Mouse (Mus musculus) limb, embryonic 13.5 days (tissue): ENCODE results near the gene Rtp3. TPM values are rescaled to one million over a fixed set of nuclear protein-coding genes. Genes with fewer than 3 reads are reported as not detected.

ENCODE experiments used
- ATAC-seq: fragments of 200-750 bp; cut with Nextera tagmentation; 2 replicates; pipeline ENCODE4 v1.8.0; 2017; ENCODE audit warnings: low read depth, moderate number of reproducible peaks, moderate TSS enrichment; ENCODE audit not compliant: low FRiP score
- H3K27ac ChIP-seq: fragments of 300-500 bp; sonication (generic); 2 replicates; pipeline ENCODE4 v1.5.1; 2015; ENCODE audit warnings: inconsistent platforms, mild to moderate bottlenecking, moderate library complexity
- H3K27me3 ChIP-seq: fragments of 300-500 bp; sonication (generic); 2 replicates; pipeline ENCODE4 v1.6.1; 2015; ENCODE audit warnings: mild to moderate bottlenecking, inconsistent platforms
- H3K36me3 ChIP-seq: fragments of 300-500 bp; sonication (generic); 2 replicates; pipeline ENCODE4 v1.6.1; 2015; ENCODE audit warnings: inconsistent platforms, mild to moderate bottlenecking, moderate library complexity
- H3K4me1 ChIP-seq: fragments of 300-500 bp; sonication (generic); 2 replicates; pipeline ENCODE4 v1.6.1; 2015; ENCODE audit warnings: inconsistent platforms
- H3K4me2 ChIP-seq: fragments of 300-500 bp; sonication (generic); replicated peaks from 2 replicates; pipeline ENCODE4 v1.6.1; 2015; ENCODE audit warnings: inconsistent platforms, mild to moderate bottlenecking, moderate library complexity
- H3K4me3 ChIP-seq: fragments of 300-500 bp; sonication (generic); 2 replicates; pipeline ENCODE4 v1.5.1; 2015; ENCODE audit warnings: moderate library complexity, mild to moderate bottlenecking, inconsistent platforms
- H3K9ac ChIP-seq: fragments of 300-500 bp; sonication (generic); 2 replicates; pipeline ENCODE4 v1.6.1; 2015; ENCODE audit warnings: mild to moderate bottlenecking, inconsistent platforms
- H3K9me3 ChIP-seq: fragments of 300-500 bp; sonication (generic); 2 replicates; pipeline ENCODE4 v1.6.1; 2016; ENCODE audit warnings: inconsistent platforms
- whole genome bisulfite sequencing: fragments of 180-500 bp; shearing (Covaris S2); methylation state at CpG from one replicate; pipeline ENCODE4 v1.1.7; 2015; 5-methylcytosine and 5-hydroxymethylcytosine counted together
- polyA plus RNA-seq: library from polyadenylated mRNA; unstranded; fragments of >200 nt; fragmentation: Nextera tagmentation; extraction: Ambion mirVana; gene quantifications from 2 replicates; pipeline ENCODE4 v1.2.1, GENCODE M21; 2015

The Rtp3 gene
- not detected in 2 replicates for polyA plus RNA-seq

- WGBS = 54% methylated on average over 6 of the region's 6 CpGs
- no peaks in the 10 kb centered on the region for H3K36me3 ChIP-seq
These were observed at the start of gene Rtp3 for GRCm38 (mm10) chr9:110990204-110990603. TSS of gene Rtp3 (minus strand) at chr9:110990583.

GRCm38 (mm10) chr9:111039966-111040365, 49.6 kb upstream of the Rtp3 start:
- Histone ChIP-seq H3K27ac (no peak overlapping the region), H3K4me3 (no peak overlapping the region), H3K9me3 (no peaks in the 10 kb centered on the region), H3K36me3 (no peaks in the 10 kb centered on the region), H3K4me1 (no peaks in the 10 kb centered on the region), H3K4me2 (no peak overlapping the region), H3K9ac (no peak overlapping the region), H3K27me3 (no peaks in the 10 kb centered on the region)
- WGBS = 86% methylated on average over 4 of the region's 4 CpGs
- no peak for ATAC-seq

More at GRCm38 (mm10) chr9:110990204-110990603, at the start of gene Rtp3:
- no peak for ATAC-seq
- H3K4me1 ChIP-seq = no peaks in the 10 kb centered on the region
- H3K27ac ChIP-seq = no peak within 1 kb of the TSS
- H3K27me3 ChIP-seq = no peaks in the 10 kb centered on the region
- H3K4me2 ChIP-seq = no peak within 1 kb of the TSS
- no peaks in the 10 kb centered on the region for H3K9me3 ChIP-seq
- no peak within 1 kb of the TSS for H3K4me3 ChIP-seq
- no peak within 1 kb of the TSS for H3K9ac ChIP-seq

- no peak overlapping the region for H3K9ac ChIP-seq
- no peak for ATAC-seq
- H3K4me2 ChIP-seq = no peak overlapping the region
- 85% methylated on average over 4 of the region's 4 CpGs for WGBS
- no peaks in the 10 kb centered on the region for H3K9me3 ChIP-seq
- H3K4me3 ChIP-seq = no peak overlapping the region
- H3K27me3 ChIP-seq = no peaks in the 10 kb centered on the region
- no peak overlapping the region for H3K27ac ChIP-seq
- no peaks in the 10 kb centered on the region for H3K36me3 ChIP-seq
- no peaks in the 10 kb centered on the region for H3K4me1 ChIP-seq
These were observed 43.3 kb upstream of the Rtp3 start for GRCm38 (mm10) chr9:111033717-111034116.

GRCm38 (mm10) chr9:111026791-111027190, 36.4 kb upstream of the Rtp3 start:
- Histone ChIP-seq H3K4me2 (no peak overlapping the region), H3K36me3 (no peaks in the 10 kb centered on the region), H3K9me3 (no peaks in the 10 kb centered on the region), H3K4me1 (no peaks in the 10 kb centered on the region), H3K9ac (no peak overlapping the region), H3K4me3 (no peak overlapping the region), H3K27me3 (no peaks in the 10 kb centered on the region), H3K27ac (no peak overlapping the region)
- 85% methylated on average over 10 of the region's 10 CpGs for WGBS
- ATAC-seq = no peak

GRCm38 (mm10) chr9:111019022-111019421, 28.6 kb upstream of the Rtp3 start, which contains the start of gene Ltf:
TSS of gene Ltf (plus strand) at chr9:111019271.
- no peak within 1 kb of the TSS for H3K4me3 ChIP-seq
- H3K36me3 ChIP-seq = no peaks in the 10 kb centered on the region
- H3K27ac ChIP-seq = no peak within 1 kb of the TSS
- WGBS = 83% methylated on average over 5 of the region's 5 CpGs
- H3K9me3 ChIP-seq = no peaks in the 10 kb centered on the region
- H3K9ac ChIP-seq = no peak within 1 kb of the TSS
- H3K4me2 ChIP-seq = no peak within 1 kb of the TSS
- no peaks in the 10 kb centered on the region for H3K27me3 ChIP-seq
- peaks cover 7% of the 10 kb centered on the region for H3K4me1 ChIP-seq
- no peak for ATAC-seq

- Histone ChIP-seq H3K4me3 (no peak overlapping the region), H3K27me3 (no peaks in the 10 kb centered on the region), H3K9ac (no peak overlapping the region), H3K9me3 (no peaks in the 10 kb centered on the region), H3K4me1 (peaks cover 7% of the 10 kb centered on the region), H3K36me3 (no peaks in the 10 kb centered on the region), H3K27ac (no peak overlapping the region), H3K4me2 (no peak overlapping the region)
- 84% methylated on average over 4 of the region's 4 CpGs for WGBS
- ATAC-seq = no peak
These were observed 25.3 kb upstream of the Rtp3 start for GRCm38 (mm10) chr9:111015658-111016057.

- no peaks in the 10 kb centered on the region for H3K36me3 ChIP-seq
- no peaks in the 10 kb centered on the region for H3K4me1 ChIP-seq
- H3K27ac ChIP-seq = no peak overlapping the region
- H3K4me3 ChIP-seq = no peak overlapping the region
- no peaks in the 10 kb centered on the region for H3K9me3 ChIP-seq
- H3K4me2 ChIP-seq = no peak overlapping the region
- 80% methylated on average over 3 of the region's 3 CpGs for WGBS
- no peak overlapping the region for H3K9ac ChIP-seq
- H3K27me3 ChIP-seq = no peaks in the 10 kb centered on the region
- no peak for ATAC-seq
These were observed 21.7 kb upstream of the Rtp3 start for GRCm38 (mm10) chr9:111012041-111012440.

GRCm38 (mm10) chr9:111011550-111011949, 21.2 kb upstream of the Rtp3 start:
- H3K4me2 ChIP-seq = no peak overlapping the region
- 82% methylated on average over 9 of the region's 9 CpGs for WGBS

GRCm38 (mm10) chr9:111009763-111010162, 19.4 kb upstream of the Rtp3 start:
- Histone ChIP-seq H3K4me2 (no peak overlapping the region), H3K36me3 (no peaks in the 10 kb centered on the region), H3K9me3 (no peaks in the 10 kb centered on the region), H3K27ac (no peak overlapping the region), H3K4me1 (no peaks in the 10 kb centered on the region), H3K4me3 (no peak overlapping the region), H3K27me3 (no peaks in the 10 kb centered on the region), H3K9ac (no peak overlapping the region)
- ATAC-seq = no peak
- WGBS = 68% methylated on average over 3 of the region's 3 CpGs

More at GRCm38 (mm10) chr9:111011550-111011949, 21.2 kb upstream of the Rtp3 start:
- H3K9me3 ChIP-seq = no peaks in the 10 kb centered on the region
- H3K4me1 ChIP-seq = no peaks in the 10 kb centered on the region
- H3K4me3 ChIP-seq = no peak overlapping the region
- H3K27me3 ChIP-seq = no peaks in the 10 kb centered on the region
- H3K27ac ChIP-seq = no peak overlapping the region
- no peak overlapping the region for H3K9ac ChIP-seq
- no peaks in the 10 kb centered on the region for H3K36me3 ChIP-seq
- ATAC-seq = no peak

GRCm38 (mm10) chr9:111006544-111006943, 16.2 kb upstream of the Rtp3 start:
- no peak for ATAC-seq
- Histone ChIP-seq H3K27ac (no peak overlapping the region), H3K4me1 (no peaks in the 10 kb centered on the region), H3K9ac (no peak overlapping the region), H3K4me3 (no peak overlapping the region), H3K36me3 (no peaks in the 10 kb centered on the region), H3K4me2 (no peak overlapping the region), H3K27me3 (no peaks in the 10 kb centered on the region), H3K9me3 (no peaks in the 10 kb centered on the region)
- WGBS = 95% methylated on average over 2 of the region's 2 CpGs

GRCm38 (mm10) chr9:111003279-111003678, 12.9 kb upstream of the Rtp3 start:
- no peak for ATAC-seq
- Histone ChIP-seq H3K4me3 (no peak overlapping the region), H3K9ac (no peak overlapping the region), H3K4me2 (no peak overlapping the region), H3K4me1 (no peaks in the 10 kb centered on the region), H3K27ac (no peak overlapping the region), H3K27me3 (no peaks in the 10 kb centered on the region), H3K36me3 (no peaks in the 10 kb centered on the region), H3K9me3 (no peaks in the 10 kb centered on the region)
- WGBS = 86% methylated on average over 9 of the region's 9 CpGs

GRCm38 (mm10) chr9:111001621-111002020, 11.2 kb upstream of the Rtp3 start:
- no peak overlapping the region for H3K4me2 ChIP-seq
- H3K4me3 ChIP-seq = no peak overlapping the region
- no peaks in the 10 kb centered on the region for H3K36me3 ChIP-seq
- H3K9me3 ChIP-seq = no peaks in the 10 kb centered on the region
- no peak for ATAC-seq
- H3K4me1 ChIP-seq = no peaks in the 10 kb centered on the region
- H3K27me3 ChIP-seq = no peaks in the 10 kb centered on the region
- no peak overlapping the region for H3K27ac ChIP-seq
- no peak overlapping the region for H3K9ac ChIP-seq
- WGBS = 90% methylated on average over 12 of the region's 12 CpGs

- Histone ChIP-seq H3K9me3 (no peaks in the 10 kb centered on the region), H3K4me1 (no peaks in the 10 kb centered on the region), H3K4me3 (no peak overlapping the region), H3K4me2 (no peak overlapping the region), H3K27me3 (no peaks in the 10 kb centered on the region), H3K27ac (no peak overlapping the region), H3K9ac (no peak overlapping the region), H3K36me3 (no peaks in the 10 kb centered on the region)
- 74% methylated on average over 10 of the region's 10 CpGs for WGBS
- ATAC-seq = no peak
These were observed 9.5 kb upstream of the Rtp3 start for GRCm38 (mm10) chr9:110999856-111000255.
